Mouse (Mus musculus) midbrain, embryonic 11.5 days (tissue): Measurements from ENCODE around the gene Cfhr2. TPM values are rescaled to one million over a fixed set of nuclear protein-coding genes. Genes with fewer than 3 reads are reported as not detected.

Source experiments
- polyA plus RNA-seq: library from polyadenylated mRNA; unstranded; fragments of >200 nt; fragmentation: Nextera tagmentation; extraction: Ambion mirVana; gene quantifications from 2 replicates; pipeline ENCODE4 v1.2.1, GENCODE M21; 2014

Cfhr2 gene
- polyA plus RNA-seq, 1 experiment from 2014 or later, result not detected

Other genes with a start within 250 kb of the Cfhr2 start
- gene Gm4788, start 77.5 kb downstream of the Cfhr2 start, polyA plus RNA-seq, result not detected in 2 replicates